Mouse (Mus musculus): ENCODE data around the gene Yipf1.

Gene Yipf1

DNA sequence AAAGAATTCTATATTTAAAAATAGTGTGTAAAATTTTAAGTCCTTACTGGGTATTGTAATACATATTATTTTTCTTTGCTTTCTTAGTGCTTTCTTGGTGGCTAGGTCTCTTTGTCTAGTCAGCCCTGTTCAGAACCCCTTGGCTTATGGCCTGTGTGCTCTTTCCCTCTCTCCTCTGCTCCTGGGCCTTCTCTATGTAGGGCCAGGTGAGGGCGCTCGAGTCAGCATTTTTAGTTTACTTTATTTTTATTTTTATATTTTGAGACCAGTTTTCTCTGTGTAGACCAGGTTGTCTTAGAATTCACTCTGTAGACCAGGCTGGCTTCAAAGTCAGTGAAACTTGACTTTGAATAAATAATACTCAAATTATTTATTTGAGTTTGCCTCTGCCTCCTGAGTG lies 58.1 kb downstream of the Yipf1 start:
- DNase-seq (ENCODE audit: low read depth, low spot score) = no peak

DNA sequence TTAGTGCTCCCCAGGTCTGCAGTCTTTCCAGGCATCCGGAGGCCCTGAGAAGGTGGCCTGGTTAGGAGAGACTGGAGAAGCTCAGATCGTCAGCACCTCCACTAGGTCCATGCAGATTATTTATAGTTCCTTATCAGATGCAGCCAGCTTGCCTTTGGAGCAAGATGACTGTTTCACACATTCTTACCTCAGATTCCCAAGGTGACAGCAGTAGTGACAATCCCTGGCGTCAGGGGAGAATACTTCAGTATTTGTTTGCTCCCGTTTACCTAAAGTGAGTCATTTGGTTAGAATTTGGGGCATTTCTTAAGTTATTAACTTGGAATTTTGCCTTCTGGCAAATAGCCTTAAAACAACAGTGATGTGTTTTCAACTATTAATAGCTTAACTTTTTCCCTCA lies 60.5 kb downstream of the Yipf1 start:
- DNase-seq (ENCODE audit: low read depth, low spot score) = no peak

DNA sequence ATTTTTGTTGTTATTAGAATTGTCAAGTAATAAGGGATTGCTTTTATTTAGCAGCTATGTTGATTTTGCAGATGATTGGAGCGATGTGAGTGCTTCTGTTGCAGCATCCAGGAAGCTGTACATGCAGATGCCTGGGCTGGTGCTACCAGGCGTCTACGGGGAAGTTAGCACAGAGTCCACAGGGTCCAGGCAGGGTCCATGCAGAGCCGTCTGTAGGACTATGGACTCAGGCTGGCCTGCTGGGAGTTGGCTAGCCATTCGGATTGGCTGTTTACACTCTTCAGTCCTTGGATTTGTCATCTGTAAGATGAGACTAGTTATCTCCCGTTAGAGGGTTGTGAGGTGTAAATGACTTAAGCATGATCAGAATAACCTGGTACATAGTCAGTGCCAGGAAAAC lies 64.8 kb downstream of the Yipf1 start:
- no peak for DNase-seq (ENCODE audit: low read depth, low spot score)

- no peak for DNase-seq (ENCODE audit: low read depth, low spot score)
These were observed 66.7 kb downstream of the Yipf1 start for GRCm38 (mm10) chr4:107380871-107381270.

GRCm38 (mm10) chr4:107387038-107387437 lies 72.9 kb downstream of the Yipf1 start:
- DNase-seq (ENCODE audit: low read depth, low spot score) = no peak

DNA sequence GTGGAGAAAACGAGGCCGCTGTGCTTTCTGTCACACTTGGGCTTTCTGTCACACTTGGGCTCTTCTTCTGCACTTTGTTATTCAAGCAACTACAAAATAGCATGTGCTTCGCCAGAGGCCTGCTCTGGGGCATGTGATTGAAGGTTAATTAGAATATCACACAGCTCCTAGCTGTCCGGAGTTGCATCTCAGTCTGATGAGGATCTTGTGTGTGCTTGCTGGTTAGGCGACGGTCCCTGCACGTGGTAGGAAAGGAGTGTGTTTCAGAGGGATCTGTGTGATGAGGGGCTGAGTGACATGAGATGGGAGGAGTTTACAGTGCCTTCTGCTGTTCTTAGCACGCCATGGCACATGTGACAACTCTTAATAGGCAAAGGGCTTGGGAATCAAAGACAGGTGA lies 73.3 kb downstream of the Yipf1 start:
- DNase-seq (ENCODE audit: low read depth, low spot score) = no peak

DNA sequence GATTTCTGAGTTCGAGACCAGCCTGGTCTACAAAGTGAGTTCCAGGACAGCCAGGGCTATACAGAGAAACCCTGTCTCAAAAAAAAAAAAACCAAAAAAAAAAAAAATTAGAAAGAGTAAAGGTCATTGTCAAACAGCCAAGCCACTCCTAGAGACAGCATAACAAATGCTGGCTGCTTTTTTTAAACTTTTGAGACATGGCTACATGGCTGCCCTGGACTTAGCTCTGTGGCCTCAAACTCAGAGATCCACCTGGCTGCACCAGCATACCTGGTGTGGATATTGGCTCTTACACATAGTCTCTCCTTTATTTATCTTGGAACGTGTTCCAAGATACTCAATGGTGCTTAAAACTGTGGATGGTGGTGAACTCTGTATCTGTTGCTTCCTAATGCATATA lies 74.1 kb downstream of the Yipf1 start:
- DNase-seq (ENCODE audit: low read depth, low spot score) = no peak

DNA sequence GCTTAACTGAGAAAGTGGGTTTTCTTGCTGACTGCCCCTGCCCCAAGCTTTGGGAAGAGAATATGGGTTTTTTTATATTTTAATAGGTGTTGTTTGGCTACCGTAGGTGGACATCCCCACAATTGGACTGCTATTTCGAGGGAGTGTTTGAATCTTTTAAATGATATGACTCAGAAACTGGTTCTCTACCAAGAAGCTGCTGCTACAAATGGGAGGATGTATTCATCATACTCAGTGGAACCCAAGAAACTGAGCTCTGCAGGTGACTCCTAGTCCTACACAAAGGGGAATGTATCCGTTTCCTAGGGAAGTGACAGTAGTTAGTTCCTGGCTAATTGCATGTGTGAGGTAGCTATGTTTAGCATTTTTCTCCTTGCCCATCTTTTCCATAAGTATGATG lies 75.2 kb downstream of the Yipf1 start:
- no peak for DNase-seq (ENCODE audit: low read depth, low spot score)

DNA sequence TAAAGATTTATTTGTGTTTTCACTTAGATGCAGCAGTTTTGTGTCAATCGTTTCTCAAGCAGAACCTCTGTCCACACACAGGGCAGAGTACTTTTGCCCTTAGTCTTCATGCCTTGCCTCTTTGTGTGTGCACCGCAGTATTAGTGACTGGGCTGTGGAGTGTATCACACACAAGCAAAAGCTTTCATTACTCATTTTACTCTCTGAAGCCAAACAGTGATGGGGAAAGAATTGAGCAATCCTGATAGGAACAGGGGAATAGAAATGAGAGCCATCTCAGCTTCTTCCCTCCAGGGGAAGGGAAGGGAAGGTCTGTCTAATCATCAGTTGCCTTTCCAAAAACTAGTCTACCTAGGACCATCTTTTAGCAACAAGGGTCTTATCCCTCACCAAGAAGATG lies 79.6 kb downstream of the Yipf1 start:
- DNase-seq (ENCODE audit: low read depth, low spot score) = no peak
